In genomic region chr19:3681310-3681934, GRCm38 (mm10) we compare ENCODE assay signal across 8 mouse cellular contexts. TPM values are rescaled to one million over a fixed set of nuclear protein-coding genes. Genes with fewer than 3 reads are reported as not detected.
DNase-seq lines count a peak whose midpoint lies in the region; ATAC-seq and TF ChIP-seq lines count a peak whose summit lies in the region.

No protein-coding gene starts in this region.

- 25% methylated on average over 13 of the region's 13 CpGs for WGBS in embryonic facial prominence, embryonic 13.5 days
- 27% methylated on average over 13 of the region's 13 CpGs for WGBS in heart, embryonic 14.5 days
- WGBS in kidney, postnatal 0 days, result 9% methylated on average over 13 of the region's 13 CpGs

- H3K4me2 ChIP-seq in embryonic facial prominence, embryonic 13.5 days, result peak overlapping the region; percentile 37
- H3K4me2 ChIP-seq in heart, embryonic 14.5 days (ENCODE audit: low read length), result peak overlapping the region; percentile 40
- peak overlapping the region; percentile 1 for H3K4me2 ChIP-seq in kidney, postnatal 0 days (ENCODE audit: low read length)

- no peaks in the 10 kb centered on the region for H3K27me3 ChIP-seq in embryonic facial prominence, embryonic 13.5 days
- H3K27me3 ChIP-seq in heart, embryonic 14.5 days (ENCODE audit: control insufficient read depth, insufficient read depth, low read length), result no peaks in the 10 kb centered on the region
- no peaks in the 10 kb centered on the region for H3K27me3 ChIP-seq in kidney, postnatal 0 days (ENCODE audit: insufficient read depth, low read length)

- ATAC-seq in embryonic facial prominence, embryonic 13.5 days (ENCODE audit: insufficient number of reproducible peaks, insufficient read depth, low FRiP score, low TSS enrichment, low read depth), result no peak; the same call in 1 of the 2 replicates
- peak; percentile 66 for ATAC-seq in heart, embryonic 14.5 days (ENCODE audit: insufficient number of reproducible peaks, insufficient read depth, low FRiP score, low read depth)
- ATAC-seq in kidney, postnatal 0 days (replicated peaks; ENCODE audit: low FRiP score, low read depth), result peak; percentile 58
- no peak for ATAC-seq in megakaryocyte, adult 5-6 weeks (ENCODE audit: poor library complexity, severe bottlenecking)

- TF ChIP-seq CTCF in kidney, postnatal 0 days (IDR thresholded peaks at IDR 0.05; ENCODE audit: low read depth), result no peak

- H3K4me1 ChIP-seq in embryonic facial prominence, embryonic 13.5 days, result peaks cover 58% of the 10 kb centered on the region
- peaks cover 25 to 27% of the 10 kb centered on the region in 2 experiments for H3K4me1 ChIP-seq in heart, embryonic 14.5 days (ENCODE audit: control insufficient read depth in 2 of 2, insufficient read depth in 2 of 2, low read length in 2 of 2)
- peaks cover 57% of the 10 kb centered on the region for H3K4me1 ChIP-seq in kidney, postnatal 0 days (replicated peaks; ENCODE audit: insufficient read depth, low read length)

- H3K9ac ChIP-seq in embryonic facial prominence, embryonic 13.5 days, result peak overlapping the region; percentile 46; the same call in 1 of the 2 replicates
- peak overlapping the region; percentile 30 for H3K9ac ChIP-seq in heart, embryonic 14.5 days (ENCODE audit: low read length)
- H3K9ac ChIP-seq in kidney, postnatal 0 days (ENCODE audit: low read depth, low read length), result no peak overlapping the region

- no peaks in the 10 kb centered on the region for H3K9me3 ChIP-seq in embryonic facial prominence, embryonic 13.5 days
- no peaks in the 10 kb centered on the region for H3K9me3 ChIP-seq in heart, embryonic 14.5 days (ENCODE audit: control insufficient read depth, low read length)
- no peaks in the 10 kb centered on the region for H3K9me3 ChIP-seq in kidney, postnatal 0 days (replicated peaks; ENCODE audit: low read length)

- H3K27ac ChIP-seq in embryonic facial prominence, embryonic 13.5 days, result peak overlapping the region; percentile 81
- peak overlapping the region; percentile 60 to 89 for H3K27ac ChIP-seq in heart, embryonic 14.5 days (replicated peaks in 1 of 2; ENCODE audit: control insufficient read depth in 1 of 2, insufficient read depth in 1 of 2, low read depth in 2 of 2, low read length in 2 of 2)
- H3K27ac ChIP-seq in kidney, postnatal 0 days, result peak overlapping the region; percentile 77

- H3K4me3 ChIP-seq in embryonic facial prominence, embryonic 13.5 days, result no peak overlapping the region
- no peak overlapping the region for H3K4me3 ChIP-seq in heart, embryonic 14.5 days (ENCODE audit: control insufficient read depth in 1 of 2, insufficient read depth in 1 of 2, low read depth in 1 of 2, low read length in 2 of 2)
- no peak overlapping the region for H3K4me3 ChIP-seq in kidney, postnatal 0 days (replicated peaks; ENCODE audit: low read depth, low read length)

- DNase-seq in right cerebral cortex, postnatal 10 days (ENCODE audit: low spot score in 2 of 2), result peak; percentile 72 to 82
- DNase-seq in right cerebral cortex, adult 2 months (ENCODE audit: low spot score in 2 of 2), result no peak
- peak; percentile 64 for DNase-seq in kidney, postnatal 0 days (ENCODE audit: low spot score)
- peak; percentile 87 for DNase-seq in lung, postnatal 14 days
- DNase-seq in urinary bladder, postnatal 14 days (ENCODE audit: low spot score), result peak; percentile 82

- H3K36me3 ChIP-seq in embryonic facial prominence, embryonic 13.5 days, result no peaks in the 10 kb centered on the region
- no peaks in the 10 kb centered on the region for H3K36me3 ChIP-seq in heart, embryonic 14.5 days (ENCODE audit: control insufficient read depth, insufficient read depth, low read length)
- H3K36me3 ChIP-seq in kidney, postnatal 0 days (ENCODE audit: insufficient read depth, low read length), result no peaks in the 10 kb centered on the region

RNA-seq across cellular contexts. Expression of gene Lrp5, which starts 4.9 kb away (rescaled TPM):
- 7.3 and 7.9 TPM in 2 replicates for polyA plus RNA-seq in embryonic facial prominence, embryonic 13.5 days (2015; fragmentation: Nextera tagmentation; extraction: Ambion mirVana)
- 4.1 and 5.0 TPM in 2 replicates for polyA plus RNA-seq in heart, embryonic 14.5 days (2014; fragmentation: Nextera tagmentation; extraction: Ambion mirVana)
- polyA plus RNA-seq in kidney, postnatal 0 days (2015; fragmentation: Nextera tagmentation; extraction: Ambion mirVana), result 3.3 and 3.5 TPM in 2 replicates
- total RNA-seq in megakaryocyte, adult 5-6 weeks (2015), result 15.2 and 17.9 TPM in 2 replicates
- total RNA-seq in megakaryocyte, adult 5-6 weeks (2017), result 12.5 and 13.6 TPM in 2 replicates

RNA-seq across cellular contexts. Expression of gene 1810055G02Rik, which starts 26.7 kb away (rescaled TPM):
- polyA plus RNA-seq in embryonic facial prominence, embryonic 13.5 days (2015; fragmentation: Nextera tagmentation; extraction: Ambion mirVana), result 47.5 and 47.6 TPM in 2 replicates
- polyA plus RNA-seq in heart, embryonic 14.5 days (2014; fragmentation: Nextera tagmentation; extraction: Ambion mirVana), result 18.0 and 18.2 TPM in 2 replicates
- 27.3 and 29.1 TPM in 2 replicates for polyA plus RNA-seq in kidney, postnatal 0 days (2015; fragmentation: Nextera tagmentation; extraction: Ambion mirVana)
- total RNA-seq in megakaryocyte, adult 5-6 weeks (2015), result 8.0 and 10.6 TPM in 2 replicates
- 4.5 and 6.2 TPM in 2 replicates for total RNA-seq in megakaryocyte, adult 5-6 weeks (2017)

Comparison
In these comparisons a context has a peak if more than half of its experiments do, and no peak if none do; other contexts are left out.
1. DNase-seq: peak in right cerebral cortex, postnatal 10 days (2 of 2), kidney, postnatal 0 days (single experiment), lung, postnatal 14 days (single experiment) and urinary bladder, postnatal 14 days (single experiment); none in right cerebral cortex, adult 2 months (0 of 2).
2. ATAC-seq: peak in heart, embryonic 14.5 days (single experiment) and kidney, postnatal 0 days (single experiment); none in embryonic facial prominence, embryonic 13.5 days (single experiment) and megakaryocyte, adult 5-6 weeks (single experiment).
3. Peak in every context shown above with its lines, with median percentiles within 50 percentile points of each other: H3K27ac ChIP-seq and H3K4me2 ChIP-seq.